Mouse (Mus musculus): ENCODE measurements around the gene Pdp2.

Gene Pdp2

DNA sequence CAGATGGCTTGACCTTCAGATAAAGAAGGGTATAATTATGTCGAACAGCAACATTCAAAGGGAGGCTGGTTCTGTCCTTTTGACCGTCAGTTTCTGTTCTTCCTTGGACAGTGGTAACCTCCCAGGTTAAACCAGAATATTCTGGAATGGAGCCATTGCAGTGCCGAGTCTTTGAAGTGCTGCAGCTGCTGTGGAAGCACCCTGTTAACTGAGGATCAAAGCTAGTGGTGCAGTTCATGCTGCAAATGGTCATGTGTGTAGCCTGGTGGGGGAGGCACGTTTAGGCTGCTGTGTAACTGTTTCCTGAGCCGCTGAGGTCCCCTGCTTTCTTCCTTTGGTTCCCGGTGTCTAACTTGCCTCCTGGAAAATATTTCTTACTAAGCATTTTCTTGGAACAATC lies 7.2 kb downstream of the Pdp2 start:
- 59% methylated on average over 6 of the region's 6 CpGs for WGBS

DNA sequence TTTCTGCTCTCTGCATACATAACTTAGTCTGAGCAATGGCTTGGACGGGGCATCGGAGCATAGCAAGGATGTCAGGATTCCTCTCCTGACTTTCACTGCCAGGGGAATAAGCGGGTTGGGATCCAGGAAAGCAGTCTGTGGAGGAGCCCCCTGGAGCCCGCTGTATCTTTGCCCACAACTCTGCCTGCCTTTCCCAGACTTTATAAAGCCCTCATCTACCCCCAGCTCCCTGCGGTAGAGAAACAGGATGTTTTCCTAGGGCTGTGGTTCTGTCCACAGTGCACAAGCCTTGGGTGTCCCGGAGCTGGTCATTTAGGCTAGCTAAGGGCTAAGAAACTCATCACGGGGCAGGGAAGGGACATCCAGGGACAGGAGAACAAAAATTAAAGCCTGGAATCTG lies 10.1 kb downstream of the Pdp2 start:
- 53% methylated on average over 7 of the region's 7 CpGs for WGBS

DNA sequence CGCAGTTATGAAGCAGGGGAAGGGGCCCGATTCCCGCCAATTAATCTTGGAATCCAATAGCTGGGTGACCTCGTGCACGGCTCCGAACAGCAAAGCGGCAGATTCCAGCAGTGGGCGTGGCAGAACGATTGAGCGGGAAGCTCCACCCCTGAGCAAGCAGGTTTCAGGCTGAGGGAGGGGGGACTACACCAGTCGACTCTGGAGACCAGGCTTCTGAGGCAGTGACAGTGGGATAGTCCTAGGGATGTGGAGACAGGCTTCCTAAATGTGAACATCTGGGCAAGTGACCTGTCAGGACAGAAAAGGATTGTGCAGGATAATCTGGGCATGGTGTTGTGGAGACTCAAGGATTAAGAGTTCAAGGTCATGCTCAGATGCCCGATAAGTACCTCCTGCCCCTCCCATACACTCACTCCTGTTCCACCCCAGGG lies 10.7 kb downstream of the Pdp2 start:
- 2% methylated on average over 12 of the region's 12 CpGs for WGBS

DNA sequence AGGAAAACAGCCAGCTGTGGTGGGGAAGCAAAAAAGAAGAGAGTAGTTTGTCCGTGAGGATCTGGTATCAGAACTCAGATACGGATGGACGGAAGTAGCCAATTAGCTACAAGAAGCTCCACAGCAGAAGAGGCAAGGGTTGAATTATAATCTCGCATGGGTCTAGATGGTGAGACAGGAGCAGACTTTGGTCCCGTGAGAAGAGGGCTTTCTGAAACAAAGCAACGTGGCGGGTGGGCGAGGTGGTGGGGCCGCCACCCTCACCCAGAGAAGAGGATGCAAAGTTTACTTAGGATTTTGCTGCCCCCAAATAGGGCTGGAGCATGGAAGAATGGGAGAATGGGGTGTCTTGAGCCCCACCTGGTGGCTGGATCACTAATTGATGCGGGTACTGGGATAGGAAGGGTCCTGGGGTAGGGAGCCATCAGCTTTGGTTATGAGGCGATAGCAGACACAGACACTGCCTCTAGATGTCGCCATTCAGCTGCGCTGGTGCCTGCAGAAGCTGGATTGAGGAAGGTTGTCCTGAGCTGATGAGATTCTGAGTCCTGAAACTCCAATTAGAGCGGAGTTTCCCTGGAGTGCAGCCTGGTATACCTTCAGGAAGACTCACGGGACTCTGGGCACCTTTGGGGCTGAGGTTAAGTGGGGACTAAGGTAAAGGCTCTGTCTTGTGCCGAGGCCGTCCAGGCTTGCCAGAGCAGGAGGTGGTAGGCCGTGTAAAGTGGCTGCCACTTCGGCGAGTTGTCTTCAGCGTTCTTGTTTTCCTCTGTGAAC lies 11.4 kb downstream of the Pdp2 start:
- 19% methylated on average over 21 of the region's 21 CpGs for WGBS

DNA sequence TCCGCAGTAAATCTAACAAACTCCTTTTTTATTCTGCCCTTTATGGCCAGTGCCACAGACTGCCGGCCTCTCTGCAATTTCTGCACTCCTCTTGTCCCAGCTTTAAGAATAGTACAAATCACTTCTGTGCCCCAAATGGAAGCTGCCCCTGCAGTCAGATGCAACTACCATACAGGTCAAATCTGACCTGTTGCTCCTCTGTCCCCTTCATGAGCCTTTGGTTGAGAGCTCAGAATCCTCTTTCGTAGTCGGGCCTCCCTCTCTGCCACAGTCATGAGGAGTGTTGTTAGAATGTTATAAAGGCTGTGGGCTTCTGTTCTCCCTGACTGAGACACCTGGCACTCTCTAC lies 12.0 kb downstream of the Pdp2 start:
- 66% methylated on average over 4 of the region's 4 CpGs for WGBS

DNA sequence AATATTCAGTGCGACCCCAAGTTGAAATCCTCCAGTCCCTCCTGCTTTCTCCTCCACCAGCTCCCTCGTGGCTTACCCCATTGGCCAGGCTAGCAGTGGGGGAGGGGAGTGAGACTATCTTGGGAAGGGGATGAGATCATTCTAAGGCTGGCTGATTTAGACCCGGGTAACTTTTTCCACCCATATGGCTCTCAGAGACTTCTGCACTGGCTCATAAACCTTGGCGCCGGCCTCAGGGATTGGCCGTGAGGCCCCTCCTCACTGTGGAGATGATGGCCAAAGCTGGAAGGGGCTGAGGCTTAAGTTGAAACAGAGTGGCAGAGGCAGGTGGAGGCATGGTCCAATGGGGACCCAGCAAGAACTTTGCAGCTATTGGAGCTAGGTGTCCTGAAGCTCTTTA lies 15.1 kb downstream of the Pdp2 start:
- WGBS = 48% methylated on average over 6 of the region's 6 CpGs

DNA sequence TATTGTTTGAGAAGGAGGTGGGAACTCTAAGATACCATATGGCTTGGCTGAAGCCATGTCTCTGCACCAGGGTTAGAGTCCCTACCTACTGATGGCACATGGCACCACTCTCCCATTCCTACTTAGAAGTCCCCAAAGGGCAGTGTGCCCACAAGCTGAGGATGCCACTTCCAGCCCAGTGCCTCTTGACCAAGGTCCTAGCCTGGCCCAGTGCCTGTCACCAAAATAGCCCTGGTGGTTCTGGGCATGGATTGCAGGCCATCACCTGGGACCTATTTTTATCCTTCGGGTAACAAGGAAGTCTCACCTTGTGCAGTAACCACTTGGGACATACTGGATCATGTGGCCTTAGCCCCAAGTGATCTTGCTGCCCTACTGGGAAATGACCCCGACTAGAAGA lies 16.7 kb downstream of the Pdp2 start:
- 84% methylated on average over 2 of the region's 2 CpGs for WGBS

DNA sequence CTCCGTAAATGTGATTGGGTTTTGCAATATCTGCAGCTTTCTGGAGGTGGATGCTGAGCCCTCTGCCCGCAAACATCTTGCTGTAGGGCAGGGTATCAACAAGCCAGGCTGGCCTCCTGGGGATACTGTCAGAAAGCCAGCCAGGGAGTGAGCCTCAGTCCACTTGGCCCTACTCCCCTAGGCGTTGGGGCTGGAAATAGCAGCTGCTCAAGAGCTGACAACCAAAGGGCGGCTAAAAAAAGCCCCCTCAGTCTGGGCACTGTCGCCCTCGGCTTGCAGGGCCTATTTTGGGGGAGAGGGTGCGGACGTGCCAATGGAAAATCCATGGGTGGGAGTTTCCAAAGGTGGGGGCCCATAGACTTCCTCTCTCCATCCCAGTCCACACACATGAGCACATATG lies 18.0 kb downstream of the Pdp2 start:
- 53% methylated on average over 8 of the region's 8 CpGs for WGBS

DNA sequence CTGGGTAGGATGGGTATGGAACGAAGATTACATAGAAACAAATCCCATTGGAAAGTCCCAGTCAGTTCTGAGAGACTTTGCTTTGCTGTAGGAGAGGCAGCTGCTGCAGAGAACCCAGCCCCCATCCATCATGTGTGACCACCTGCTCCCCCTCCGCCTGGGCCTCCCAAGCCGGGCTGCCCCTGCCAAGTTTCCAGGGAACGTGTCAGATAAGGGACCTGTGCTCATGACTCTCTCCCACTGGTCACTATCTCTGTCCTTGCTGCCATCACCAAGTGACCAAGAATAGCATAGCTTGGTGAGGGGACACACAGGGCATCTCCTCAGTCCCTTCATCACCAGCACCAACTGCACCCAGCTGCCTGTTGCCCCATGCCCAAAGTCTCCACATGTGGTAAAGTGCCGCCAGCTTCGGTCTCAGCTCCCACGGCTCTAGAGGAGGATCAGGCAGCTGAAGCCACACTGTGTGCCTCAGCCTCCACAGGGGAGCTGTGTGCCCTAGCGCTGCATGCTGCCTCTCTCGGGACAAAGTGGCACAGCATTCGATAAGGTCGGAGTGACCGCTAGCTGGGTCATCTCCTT lies 19.0 kb downstream of the Pdp2 start:
- WGBS = 83% methylated on average over 12 of the region's 12 CpGs

DNA sequence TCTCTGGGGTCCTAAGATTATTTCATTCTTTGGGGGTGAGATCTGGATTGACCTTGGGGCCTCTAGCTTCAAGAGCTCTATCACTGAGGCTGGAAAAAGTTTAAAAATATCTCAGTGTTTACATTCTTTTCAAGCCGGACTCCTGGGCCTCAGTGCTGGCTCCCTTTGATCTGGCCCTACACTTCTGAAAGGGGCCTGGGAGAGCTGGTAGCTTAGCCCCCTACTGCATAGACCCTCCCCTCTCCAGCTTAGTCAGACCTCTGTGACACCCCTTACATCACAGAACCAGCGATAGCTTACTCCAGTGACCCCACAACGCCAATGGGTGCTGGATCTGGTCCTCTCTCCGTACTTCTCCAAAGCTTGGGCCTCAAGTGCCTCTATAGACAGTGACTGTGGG lies 20.4 kb downstream of the Pdp2 start:
- 73% methylated on average over 4 of the region's 4 CpGs for WGBS

DNA sequence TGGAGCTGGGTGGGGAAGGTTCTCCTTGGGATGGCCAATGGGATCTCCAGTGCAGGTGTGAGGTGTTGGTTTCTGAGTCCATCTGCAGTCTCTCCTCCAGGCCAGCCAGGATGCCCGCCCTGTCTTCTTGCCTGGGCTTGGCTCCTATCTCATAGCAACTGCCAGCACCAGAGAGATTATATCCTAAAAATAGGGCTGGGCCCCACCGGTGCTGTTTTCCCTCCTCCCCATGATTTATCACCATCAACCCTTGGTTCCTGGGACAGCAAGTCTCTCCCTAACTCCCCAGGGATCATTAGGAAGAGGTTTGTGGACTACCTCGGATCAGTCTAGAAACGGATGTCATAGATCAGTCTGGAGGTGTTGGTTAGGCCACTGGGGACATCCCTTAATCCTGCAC lies 21.9 kb downstream of the Pdp2 start:
- 80% methylated on average over 4 of the region's 4 CpGs for WGBS

DNA sequence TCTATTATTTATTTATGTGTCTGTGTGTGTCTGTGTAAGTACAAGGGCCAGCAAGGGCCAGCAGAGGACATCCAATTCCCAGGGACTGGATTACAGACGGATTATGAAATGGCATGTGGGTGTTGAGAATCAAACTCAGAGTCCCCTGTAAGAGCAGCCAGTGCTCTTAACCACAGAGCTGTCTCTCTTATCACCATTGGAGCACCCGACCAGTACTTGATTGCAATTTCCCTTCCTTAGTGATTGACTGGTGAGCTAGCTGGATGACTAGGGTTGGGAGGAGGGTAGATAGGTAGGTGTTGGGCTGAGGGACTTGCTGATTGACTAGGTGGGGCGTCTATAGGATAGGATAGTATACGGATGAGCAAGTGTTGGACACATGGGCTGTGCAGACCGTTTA lies 29.5 kb downstream of the Pdp2 start:
- 84% methylated on average over 5 of the region's 5 CpGs for WGBS

DNA sequence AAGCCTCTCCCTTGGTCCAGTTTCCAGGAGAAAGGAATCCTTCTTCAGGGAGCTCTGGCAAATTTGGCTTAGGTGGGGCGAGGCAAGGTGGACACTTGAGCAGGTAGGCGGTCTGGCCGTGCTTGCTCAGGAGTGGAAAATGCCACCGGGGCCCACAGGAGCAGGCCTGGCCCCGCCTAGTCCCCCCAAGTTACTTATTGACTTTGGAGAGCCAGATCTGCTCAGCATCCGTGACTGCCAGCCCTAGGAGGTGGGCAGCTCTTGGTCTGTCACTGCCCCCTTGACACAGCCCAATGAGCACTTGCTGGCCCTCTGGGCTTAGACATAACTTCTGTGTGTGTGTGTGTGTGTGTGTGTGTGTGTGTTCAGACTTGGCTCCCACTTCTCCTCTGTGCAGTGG lies 32.9 kb downstream of the Pdp2 start, which contains the start of gene Cdh16:
TSS of gene Cdh16 (minus strand) at position 236 of the 400 bp plus-strand sequence.
- 86% methylated on average over 6 of the region's 6 CpGs for WGBS

DNA sequence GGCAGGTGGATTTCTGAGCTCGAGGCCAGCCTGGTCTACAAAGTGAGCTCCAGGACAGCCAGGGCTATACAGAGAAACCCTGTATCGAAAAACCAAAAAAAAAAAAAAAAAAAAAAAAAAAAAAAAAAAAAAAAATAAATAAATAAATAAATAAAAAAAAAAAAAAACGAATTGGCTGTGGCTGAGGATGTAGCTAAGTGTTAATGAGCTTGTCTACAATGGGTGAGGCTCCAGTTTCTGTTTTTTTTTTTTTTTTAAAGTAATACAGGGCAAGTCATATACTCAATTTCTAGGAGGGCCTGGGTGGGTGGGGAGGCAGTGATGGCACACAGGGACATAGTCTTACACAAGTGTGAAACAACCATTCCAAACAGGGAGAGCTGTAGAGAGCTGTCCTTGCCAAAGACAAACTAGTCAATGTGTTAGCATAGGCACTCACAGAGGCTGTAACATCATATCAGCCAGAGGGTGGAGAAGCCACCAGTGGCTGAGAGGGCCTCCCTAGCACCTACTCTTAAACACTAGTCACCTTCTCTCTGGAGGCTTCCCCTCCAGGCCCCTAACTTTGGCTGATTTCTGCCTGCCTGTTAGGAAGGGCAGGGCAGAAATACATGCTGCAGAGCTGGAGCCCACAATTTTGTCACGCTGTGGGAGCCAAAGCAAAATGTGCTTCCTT lies 36.0 kb downstream of the Pdp2 start:
- 70% methylated on average over 4 of the region's 4 CpGs for WGBS

DNA sequence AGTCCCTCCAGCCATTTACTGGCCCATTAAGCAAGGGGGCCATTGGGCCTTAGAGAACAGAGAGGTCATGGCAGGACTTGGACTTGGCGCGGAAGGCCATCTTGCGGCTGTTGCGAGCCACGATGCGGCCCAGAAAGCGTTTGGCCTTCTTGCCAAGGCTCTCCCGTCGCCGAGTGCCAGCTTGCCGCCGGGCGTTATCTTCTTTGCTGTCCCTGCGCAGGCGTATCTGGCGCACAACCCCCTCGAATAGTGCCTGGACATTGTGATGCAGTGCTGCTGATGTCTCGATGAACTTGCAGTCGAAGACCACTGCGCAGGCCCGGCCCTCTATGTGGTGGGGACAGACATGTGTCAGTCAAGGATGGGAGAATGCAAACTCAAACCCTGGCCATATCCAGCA lies 37.2 kb downstream of the Pdp2 start:
- 96% methylated on average over 21 of the region's 21 CpGs for WGBS

DNA sequence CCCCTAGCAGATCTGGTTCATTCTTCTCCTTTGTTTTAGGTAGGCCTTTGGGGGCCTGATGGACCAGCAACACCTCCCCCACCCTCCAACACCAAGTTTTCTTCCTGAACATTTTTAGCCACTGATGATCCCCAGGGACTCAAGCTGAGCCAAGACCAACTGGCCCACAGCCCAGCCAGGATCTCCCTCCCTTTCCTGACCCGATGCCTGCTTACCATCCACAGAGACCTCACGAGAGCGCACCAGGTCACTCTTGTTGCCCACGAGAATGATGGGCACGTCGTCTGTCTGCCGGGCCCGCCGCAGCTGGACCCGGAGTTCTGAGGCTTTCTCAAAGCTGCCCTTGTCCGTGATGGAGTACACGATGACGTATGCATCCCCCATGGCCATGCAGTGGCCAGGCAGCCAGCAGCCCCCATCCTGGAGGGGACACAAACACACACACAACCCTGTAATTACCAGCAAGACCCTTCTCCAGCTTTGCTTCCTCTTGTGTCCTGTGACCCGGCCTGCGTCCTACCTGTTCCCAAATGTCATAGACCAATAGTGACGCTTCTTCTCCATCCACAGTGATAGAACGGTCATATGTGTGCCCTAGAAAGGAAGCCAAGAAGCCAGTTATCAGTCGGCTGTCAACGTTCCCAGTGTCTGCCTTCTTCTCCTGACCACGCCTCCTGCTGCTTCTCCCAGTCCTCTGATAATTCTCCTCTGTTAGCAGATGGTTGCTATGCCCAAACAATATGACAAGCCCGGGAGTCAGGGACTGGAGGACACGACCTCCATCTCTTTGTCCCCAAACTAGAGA lies 38.3 kb downstream of the Pdp2 start:
- WGBS = 67% methylated on average over 22 of the region's 22 CpGs

DNA sequence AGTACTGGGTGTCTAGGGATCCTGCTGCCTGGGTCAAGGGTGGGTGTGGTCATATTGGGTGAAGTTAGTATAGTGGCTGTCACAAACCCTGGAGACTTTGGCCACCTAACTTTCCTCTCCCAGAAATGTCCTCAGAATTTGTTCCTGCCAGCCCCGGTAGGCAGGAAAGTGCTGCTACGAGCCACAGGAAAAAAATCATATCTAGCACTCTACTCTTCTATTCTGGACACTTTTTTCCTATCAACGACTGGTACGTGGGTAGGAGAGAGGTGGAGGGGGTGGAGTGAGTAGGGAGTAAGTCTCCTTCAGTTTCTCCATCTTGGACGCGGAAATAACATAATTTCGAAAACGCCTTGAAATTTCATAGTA lies 38.8 kb downstream of the Pdp2 start:
- 29% methylated on average over 8 of the region's 8 CpGs for WGBS

DNA sequence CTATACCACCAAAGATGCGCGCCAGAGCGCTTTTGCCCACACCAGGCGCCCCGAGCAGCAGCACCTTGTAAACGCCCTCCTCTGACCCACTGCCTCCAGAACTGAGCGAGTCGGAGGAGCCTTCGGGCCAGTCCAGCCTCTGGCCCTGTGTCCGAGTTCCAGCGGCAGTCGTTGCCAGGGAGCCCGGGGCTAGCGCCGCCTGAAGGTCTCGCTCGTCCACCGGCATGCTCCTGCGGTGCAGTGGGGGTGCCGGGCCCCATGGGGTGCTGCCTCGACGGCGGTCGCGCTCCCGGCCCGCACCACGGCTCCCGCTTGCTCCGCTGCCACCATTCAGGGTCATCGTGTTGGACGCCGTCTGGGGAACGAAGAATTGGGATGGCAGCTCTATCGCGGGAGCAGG lies 39.3 kb downstream of the Pdp2 start:
- WGBS = 4% methylated on average over 36 of the region's 36 CpGs

DNA sequence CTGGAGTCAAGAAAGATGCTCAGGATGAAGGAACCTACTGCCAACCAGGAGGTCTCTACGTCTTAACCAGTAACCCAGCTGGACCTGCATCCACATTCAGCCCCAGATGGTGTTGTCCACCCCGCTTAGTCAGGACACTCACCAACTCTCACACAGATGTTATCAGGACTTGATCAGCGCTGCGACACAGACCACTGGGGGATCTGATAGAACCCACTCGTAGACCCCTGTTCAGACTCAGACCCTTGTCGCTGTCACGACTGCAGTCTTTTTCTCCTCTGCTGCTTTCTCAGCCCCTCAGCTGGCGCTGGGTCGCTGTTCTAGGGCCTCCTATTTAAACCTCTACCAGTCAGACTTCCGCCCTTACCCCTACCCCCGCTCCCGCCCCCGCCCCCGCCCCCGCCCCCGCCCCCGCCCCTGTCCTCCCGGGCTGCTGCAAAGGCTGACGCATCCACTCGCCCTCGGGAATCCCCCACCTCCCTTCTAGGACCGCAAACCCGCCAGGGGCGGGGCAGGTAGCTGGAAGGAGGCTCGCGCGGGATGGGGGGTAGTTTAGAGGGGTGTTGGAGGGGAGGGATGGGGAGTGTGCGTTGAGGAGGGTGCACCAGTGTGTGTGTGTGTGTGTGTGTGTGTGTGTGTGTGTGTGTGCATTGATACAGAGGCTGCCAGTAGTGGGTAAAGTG lies 39.9 kb downstream of the Pdp2 start, which contains the start of gene Rrad:
TSS of gene Rrad (minus strand) at position 347 of the 683 bp plus-strand sequence.
- WGBS = 3% methylated on average over 19 of the region's 28 CpGs

DNA sequence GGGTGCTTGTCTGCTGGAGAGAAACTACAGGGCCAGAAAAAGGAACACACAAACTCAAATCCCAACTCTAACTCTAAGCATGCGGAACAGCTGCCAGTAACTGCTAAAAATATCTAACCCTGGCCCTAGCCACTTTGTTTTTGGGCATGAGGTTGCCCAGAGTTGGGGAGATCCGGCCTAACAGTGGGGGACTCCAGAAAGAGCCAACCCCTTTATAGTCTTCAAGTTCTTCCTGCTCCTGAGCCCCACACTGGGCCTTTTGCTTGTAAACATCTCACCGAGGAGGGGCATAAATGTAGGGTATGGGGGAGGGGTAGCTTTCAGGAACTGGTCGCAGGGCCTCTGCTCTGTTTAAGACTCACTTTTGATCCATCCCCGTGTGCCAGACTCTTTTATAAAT lies 40.7 kb downstream of the Pdp2 start:
- 27% methylated on average over 5 of the region's 5 CpGs for WGBS

DNA sequence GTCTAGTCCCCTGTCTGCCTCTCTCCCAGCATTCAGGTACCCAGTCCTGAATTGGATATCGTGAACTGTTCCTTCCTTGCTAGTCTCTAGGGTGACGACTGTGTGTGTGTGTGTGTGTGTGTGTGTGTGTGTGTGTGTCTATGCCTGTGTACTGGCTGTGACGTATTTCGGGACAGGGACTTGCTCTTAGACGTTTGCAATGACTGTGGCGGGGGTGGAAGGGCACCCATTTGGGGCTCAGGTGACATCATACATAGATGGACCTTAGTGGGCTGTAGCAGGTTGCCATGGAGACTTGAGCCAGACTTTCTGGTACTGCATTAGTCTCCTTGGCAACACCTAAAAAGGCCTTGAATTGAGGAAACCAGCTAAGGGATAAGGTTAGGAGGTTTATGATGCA lies 41.2 kb downstream of the Pdp2 start:
- WGBS = 61% methylated on average over 6 of the region's 6 CpGs
